Mouse (Mus musculus): ENCODE results near the gene Gm12248.

- no peak for TF ChIP-seq CTCF (IDR thresholded peaks at IDR 0.05; ENCODE audit: low read depth, low read length)
- no peak for TF ChIP-seq POLR2A (IDR thresholded peaks at IDR 0.05; ENCODE audit: borderline replicate concordance, low read depth, low read length)
These were observed 393 bp downstream of the Gm12248 start for GRCm38 (mm10) chr11:58092541-58092940.
